Mouse (Mus musculus): ENCODE data around the gene St5. TPM values are rescaled to one million over a fixed set of nuclear protein-coding genes. Genes with fewer than 3 reads are reported as not detected.

St5 gene
- total and polyA plus RNA-seq, 3 experiments = 2.6 to 3.4 TPM; not detected in 1

DNA sequence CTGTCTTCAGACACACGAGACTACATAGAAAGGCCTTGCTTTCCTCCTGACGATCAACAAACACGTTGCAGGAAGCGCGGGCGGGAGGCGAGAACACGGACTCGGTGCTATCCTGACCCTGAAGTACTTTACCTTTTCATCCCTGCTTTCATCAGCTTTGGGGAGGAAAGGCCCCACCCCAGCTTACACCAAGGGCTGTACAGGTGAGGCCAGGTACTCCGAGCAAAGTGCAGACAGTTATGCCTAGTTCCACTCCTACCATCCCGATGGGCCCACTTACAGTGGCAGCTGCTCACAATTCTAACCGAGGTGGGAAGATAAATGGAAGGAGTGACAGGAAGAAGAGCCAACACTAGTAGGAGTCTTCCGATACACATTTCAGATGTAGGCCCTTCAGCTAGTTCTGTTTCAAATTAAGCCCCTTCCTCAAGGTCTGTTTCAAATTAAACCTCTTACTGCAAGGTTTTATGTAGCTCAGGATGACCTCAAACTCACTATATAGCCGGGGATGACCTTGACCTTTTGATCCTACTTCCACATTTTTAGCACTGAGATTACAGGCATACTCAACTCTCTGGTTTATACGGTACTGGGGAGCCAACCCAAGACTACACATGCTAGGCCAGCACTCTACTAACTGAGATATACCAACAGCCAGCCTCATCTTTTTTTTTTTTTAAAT is 69.9 kb downstream of the St5 start:
- Histone ChIP-seq H3K79me2 (ENCODE audit: control insufficient read depth, insufficient read depth, low read length, poor library complexity) (no peaks in the 10 kb centered on the region), H3K36me3 (ENCODE audit: control insufficient read depth in 1 of 2, insufficient read depth in 2 of 2, low read length in 2 of 2) (peaks cover 0 to 8% of the 10 kb centered on the region in 2 experiments; a peak in 2 of 4 replicates), H3K27me3 (ENCODE audit: control insufficient read depth in 1 of 2, insufficient read depth in 2 of 2, low read length in 2 of 2) (no peaks in the 10 kb centered on the region), H3K4me3 (ENCODE audit: control insufficient read depth in 1 of 2, insufficient read depth in 1 of 2, low read depth in 2 of 2, low read length in 2 of 2) (no peak overlapping the region), H3K4me1 (ENCODE audit: control insufficient read depth in 1 of 2, insufficient read depth in 2 of 2, low read length in 2 of 2) (peaks cover 0 to 6% of the 10 kb centered on the region in 2 experiments; a peak in 3 of 4 replicates), H3K9ac (ENCODE audit: control insufficient read depth, low read depth, low read length, poor library complexity, severe bottlenecking) (no peak overlapping the region), H3K27ac (ENCODE audit: control insufficient read depth, low read depth, low read length) (no peak overlapping the region), H3K9me3 (replicated peaks; ENCODE audit: insufficient read depth, low read length) (no peaks in the 10 kb centered on the region)
- no peak for TF ChIP-seq RAD21 (IDR thresholded peaks at IDR 0.05; ENCODE audit: low read depth, low read length)
- TF ChIP-seq ZMIZ1 (IDR thresholded peaks at IDR 0.05; ENCODE audit: low read depth, low read length) = no peak
- TF ChIP-seq POLR2AphosphoS2 (IDR thresholded peaks at IDR 0.05; ENCODE audit: low read length) = no peak
- no peak for TF ChIP-seq HCFC1 (IDR thresholded peaks at IDR 0.05; ENCODE audit: low read depth, low read length)
- TF ChIP-seq ETS1 (IDR thresholded peaks at IDR 0.05; ENCODE audit: low read depth, low read length) = no peak
- TF ChIP-seq EP300 (IDR thresholded peaks at IDR 0.05; ENCODE audit: low read depth in 1 of 2, low read length in 2 of 2) = no peak
- TF ChIP-seq SIN3A (IDR thresholded peaks at IDR 0.05; ENCODE audit: low read length) = no peak
- TF ChIP-seq ZNF384 (IDR thresholded peaks at IDR 0.05; ENCODE audit: low read depth, low read length) = no peak
- TF ChIP-seq JUND (IDR thresholded peaks at IDR 0.05; ENCODE audit: low read depth, low read length) = no peak
- no peak for TF ChIP-seq POLR2AphosphoS5 (IDR thresholded peaks at IDR 0.05; ENCODE audit: borderline replicate concordance, low read depth, low read length)
- DNase-seq (ENCODE audit: low read depth, low spot score) = no peak

DNA sequence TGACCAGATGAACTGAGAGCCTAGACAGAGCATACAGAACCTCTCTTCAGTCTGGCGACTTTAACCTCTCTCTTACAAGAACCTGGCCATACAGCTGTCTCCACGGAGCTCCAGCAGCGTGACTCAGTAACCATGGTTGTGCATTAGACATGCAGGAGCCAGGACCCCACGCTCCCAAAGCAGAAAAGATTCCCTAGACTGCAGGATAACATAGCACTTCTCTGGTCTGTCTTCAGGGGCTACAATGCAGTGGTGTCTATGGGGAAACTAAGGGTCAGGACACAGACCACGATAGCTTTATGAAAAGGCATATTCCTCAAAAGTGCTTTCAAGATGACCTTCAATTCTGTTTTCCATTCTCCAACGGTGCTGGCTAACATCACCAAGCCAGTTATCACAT is 72.1 kb downstream of the St5 start:
- no peak overlapping the region for H3K9ac ChIP-seq (ENCODE audit: control insufficient read depth, low read depth, low read length, poor library complexity, severe bottlenecking)
- H3K36me3 ChIP-seq (ENCODE audit: control insufficient read depth in 1 of 2, insufficient read depth in 2 of 2, low read length in 2 of 2) = peaks cover 0 to 6% of the 10 kb centered on the region in 2 experiments; a peak in 2 of 4 replicates
- H3K27me3 ChIP-seq (ENCODE audit: control insufficient read depth in 1 of 2, insufficient read depth in 2 of 2, low read length in 2 of 2) = no peaks in the 10 kb centered on the region
- H3K9me3 ChIP-seq (replicated peaks; ENCODE audit: insufficient read depth, low read length) = no peaks in the 10 kb centered on the region
- no peak overlapping the region for H3K27ac ChIP-seq (ENCODE audit: control insufficient read depth, low read depth, low read length)
- no peak overlapping the region for H3K4me3 ChIP-seq (ENCODE audit: control insufficient read depth in 1 of 2, insufficient read depth in 1 of 2, low read depth in 2 of 2, low read length in 2 of 2)
- DNase-seq (ENCODE audit: low read depth, low spot score) = no peak
- no peaks in the 10 kb centered on the region for H3K79me2 ChIP-seq (ENCODE audit: control insufficient read depth, insufficient read depth, low read length, poor library complexity)
- no peak for TF ChIP-seq ELF1 (IDR thresholded peaks at IDR 0.05; ENCODE audit: low read depth, low read length)
- no peak for TF ChIP-seq MXI1 (IDR thresholded peaks at IDR 0.05; ENCODE audit: low read depth, low read length)
- TF ChIP-seq USF2 (IDR thresholded peaks at IDR 0.05; ENCODE audit: borderline replicate concordance in 1 of 2, insufficient read depth in 1 of 2, low read depth in 1 of 2, low read length in 2 of 2) = no peak
- no peak for TF ChIP-seq SMC3 (IDR thresholded peaks at IDR 0.05; ENCODE audit: low read depth, low read length)
- TF ChIP-seq CHD1 (IDR thresholded peaks at IDR 0.05; ENCODE audit: low read depth, low read length) = no peak
- TF ChIP-seq BHLHE40 (IDR thresholded peaks at IDR 0.05; ENCODE audit: borderline replicate concordance, low read depth, low read length) = no peak
- no peak for TF ChIP-seq CTCF (IDR thresholded peaks at IDR 0.05 in 2 of 3, conservative IDR thresholded peaks at IDR 0.05 in 1 of 3; ENCODE audit: control insufficient read depth in 1 of 3, insufficient read depth in 1 of 3, low read depth in 2 of 3, low read length in 3 of 3, poor library complexity in 1 of 3, severe bottlenecking in 1 of 3)
- no peak for TF ChIP-seq MAZ (IDR thresholded peaks at IDR 0.05; ENCODE audit: low read depth, low read length)
- H3K4me1 ChIP-seq (ENCODE audit: control insufficient read depth in 1 of 2, insufficient read depth in 2 of 2, low read length in 2 of 2) = peaks cover 0 to 6% of the 10 kb centered on the region in 2 experiments; a peak in 2 of 4 replicates
